Mouse (Mus musculus): ENCODE measurements around the gene Kdm1a.

The Kdm1a gene

GRCm38 (mm10) chr4:136526412-136526811 is 76.1 kb downstream of the Kdm1a start:
- no peak for DNase-seq (ENCODE audit: low spot score)

DNA sequence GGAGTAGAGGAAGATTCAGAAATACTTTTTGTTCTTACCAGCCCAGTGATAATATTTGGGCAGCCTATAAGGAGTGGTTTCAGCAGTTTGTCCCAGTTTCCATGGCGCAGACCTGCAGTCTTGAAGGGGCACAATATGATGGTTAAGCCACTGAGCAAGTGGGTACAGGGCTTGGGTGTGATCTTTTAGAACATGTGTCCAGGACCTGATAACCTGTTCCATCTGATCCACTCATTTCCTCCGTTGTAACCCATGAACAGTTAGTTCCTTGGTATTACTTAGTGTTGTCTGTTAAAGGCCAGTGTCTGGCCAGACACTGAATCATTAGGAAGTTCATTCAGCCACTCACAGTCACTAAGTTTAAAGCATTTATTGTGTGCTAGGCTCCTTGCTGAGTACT is 78.2 kb downstream of the Kdm1a start:
- DNase-seq (ENCODE audit: low spot score) = no peak

DNA sequence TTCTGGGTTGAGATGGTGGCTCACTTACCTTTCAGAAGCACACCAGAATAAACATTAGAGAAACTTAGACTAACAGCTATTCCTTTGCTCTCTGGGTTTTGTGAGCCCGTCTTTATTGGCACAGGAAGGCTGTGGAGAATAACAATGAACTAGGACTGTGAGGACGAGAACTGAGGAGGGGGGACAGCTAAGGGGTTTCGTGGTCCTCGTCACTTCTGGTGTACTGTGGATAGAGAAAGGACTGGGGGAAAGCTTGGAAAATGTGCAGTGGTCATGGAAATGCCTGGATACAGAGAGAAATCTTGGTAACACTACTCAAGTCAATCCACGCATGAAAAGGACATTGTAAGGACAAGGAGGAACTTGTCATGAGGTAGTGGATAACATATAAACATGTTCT is 80.6 kb downstream of the Kdm1a start:
- no peak for DNase-seq (ENCODE audit: low spot score)

DNA sequence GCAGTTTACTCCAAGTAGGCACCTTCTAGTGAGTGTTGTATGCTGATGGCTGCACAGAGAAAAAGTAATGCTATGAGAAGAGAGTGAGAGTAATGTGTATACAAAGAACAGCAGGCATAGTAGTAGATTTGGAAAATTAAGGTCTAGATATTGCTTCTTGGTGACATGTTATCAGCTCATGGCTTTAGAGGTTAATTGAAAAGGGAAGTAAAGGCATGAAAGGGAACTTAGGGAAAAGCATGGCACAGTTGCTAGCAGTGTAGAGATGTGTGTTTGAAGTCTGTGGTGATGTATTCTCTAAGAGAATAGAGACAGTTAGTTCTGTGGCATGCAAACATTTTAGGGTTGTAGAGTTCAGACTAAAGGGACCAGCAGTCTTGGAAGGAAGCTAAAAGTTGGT is 82.7 kb downstream of the Kdm1a start:
- DNase-seq (ENCODE audit: low spot score) = no peak

- no peak for DNase-seq (ENCODE audit: low spot score)
Observed at GRCm38 (mm10) chr4:136518576-136518975, 83.9 kb downstream of the Kdm1a start.

DNA sequence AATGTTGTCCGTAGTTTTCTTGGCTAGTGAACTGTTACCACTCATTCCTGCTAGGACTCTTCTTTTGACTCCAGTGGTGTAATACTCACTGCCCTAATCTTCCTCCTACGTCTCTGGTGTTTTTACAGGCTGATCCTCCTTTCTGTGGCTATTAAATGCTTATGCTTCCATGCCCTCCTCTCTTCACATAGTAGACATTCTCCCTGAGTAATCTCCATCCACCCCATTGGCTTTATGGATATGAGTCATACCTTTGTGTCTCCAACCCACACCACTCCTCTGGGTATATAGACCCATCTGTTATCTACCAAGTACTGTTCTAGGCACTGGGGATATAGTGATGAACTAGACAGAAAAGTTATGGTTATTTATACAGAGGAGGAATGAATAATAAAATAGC is 84.4 kb downstream of the Kdm1a start:
- DNase-seq (ENCODE audit: low spot score) = no peak

GRCm38 (mm10) chr4:136512905-136513304 is 89.6 kb downstream of the Kdm1a start:
- no peak for DNase-seq (ENCODE audit: low spot score)

GRCm38 (mm10) chr4:136511708-136512107 is 90.8 kb downstream of the Kdm1a start:
- no peak for DNase-seq (ENCODE audit: low spot score)

GRCm38 (mm10) chr4:136509857-136510256 is 92.7 kb downstream of the Kdm1a start:
- DNase-seq (ENCODE audit: low spot score) = no peak

DNA sequence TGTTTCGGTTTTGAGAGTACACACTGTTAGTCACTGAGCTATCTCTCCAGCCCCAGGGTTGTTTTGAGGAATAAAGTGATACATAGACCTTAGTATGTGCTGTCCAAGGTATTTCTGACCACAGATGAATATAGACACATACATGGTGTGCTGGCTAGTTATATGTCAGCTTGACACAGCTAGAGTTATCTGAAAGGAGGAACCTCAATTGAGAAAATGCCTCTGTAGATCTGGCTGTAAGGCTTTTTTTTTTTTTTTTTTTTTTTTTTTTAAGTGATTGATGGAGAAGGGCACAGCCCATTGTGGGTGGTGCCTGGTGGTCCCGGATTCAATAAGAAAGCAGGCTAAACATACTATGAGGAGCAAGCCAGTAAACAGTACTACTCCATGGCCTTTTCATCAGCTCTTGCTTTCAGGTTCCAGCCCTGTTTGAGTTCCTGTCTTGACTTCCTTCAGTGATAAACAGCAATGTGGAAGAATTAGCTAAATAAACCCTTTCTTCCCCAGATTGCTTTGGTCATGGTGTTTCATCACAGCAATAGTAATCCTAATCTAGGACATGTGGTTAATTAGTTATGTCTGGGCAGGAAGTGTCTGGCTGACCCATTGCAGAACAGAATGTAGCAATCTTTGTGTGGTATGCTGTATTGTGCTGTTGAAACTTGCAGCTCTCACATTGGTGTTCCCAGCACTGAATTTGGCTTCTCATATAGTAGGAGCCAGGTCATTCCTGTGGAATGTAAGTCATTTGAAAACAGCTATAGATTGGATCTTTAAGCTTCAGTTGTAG is 96.9 kb downstream of the Kdm1a start:
- no peak for DNase-seq (ENCODE audit: low spot score)
